Mouse (Mus musculus) liver, embryonic 16.5 days (tissue): ENCODE results near the gene Setdb2. TPM values are rescaled to one million over a fixed set of nuclear protein-coding genes. Genes with fewer than 3 reads are reported as not detected.
A peak's percentile ranks its signal among the peaks of the same experiment; 100 is the strongest.
"Not testable (repeated sequence)": the region's sequence is repeated elsewhere in the genome, so short reads cannot be mapped to it uniquely, and the experiment has no call there.

ENCODE experiments used
- ATAC-seq: fragments of 200-750 bp; cut with Nextera tagmentation; 2 replicates; pipeline ENCODE4 v1.8.0; 2017; ENCODE audit warnings: low read depth, mild to moderate bottlenecking, moderate number of reproducible peaks, moderate library complexity
- H3K27ac ChIP-seq: fragments of 300-500 bp; sonication (generic); 2 replicates; pipeline ENCODE4 v1.5.1; 2014; ENCODE audit warnings: mild to moderate bottlenecking, low read length
- H3K27me3 ChIP-seq: fragments of 300-500 bp; sonication (generic); 2 replicates; pipeline ENCODE4 v1.6.1; 2014; ENCODE audit warnings: low read depth, low read length, mixed read lengths; ENCODE audit not compliant: control insufficient read depth, insufficient read depth
- H3K36me3 ChIP-seq: fragments of 300-500 bp; sonication (generic); 2 replicates; pipeline ENCODE4 v1.6.1; 2014; ENCODE audit warnings: mild to moderate bottlenecking; ENCODE audit not compliant: control insufficient read depth, insufficient read depth
- H3K4me1 ChIP-seq: fragments of 300-500 bp; sonication (generic); 2 replicates; pipeline ENCODE4 v1.6.1; 2014; ENCODE audit warnings: low read depth, low read length, mixed read lengths; ENCODE audit not compliant: control insufficient read depth
- H3K4me2 ChIP-seq: fragments of 300-500 bp; sonication (generic); 2 replicates; pipeline ENCODE4 v1.6.1; 2014; ENCODE audit warnings: low read depth, low read length, mixed read lengths
- H3K4me3 ChIP-seq: fragments of 300-500 bp; sonication (generic); 2 replicates; pipeline ENCODE4 v1.5.1; 2014; ENCODE audit warnings: low read depth, mild to moderate bottlenecking, low read length
- H3K9ac ChIP-seq: fragments of 300-500 bp; sonication (generic); 2 replicates; pipeline ENCODE4 v1.6.1; 2014; ENCODE audit warnings: low read depth, low read length
- H3K9me3 ChIP-seq: fragments of 300-500 bp; sonication (generic); replicated peaks from 2 replicates; pipeline ENCODE4 v1.6.1; 2016; ENCODE audit warnings: low read length; ENCODE audit not compliant: control insufficient read depth
- WGBS: fragments of 180-500 bp; shearing (Covaris S2); extraction: QIAGEN DNeasy Blood & Tissue Kit; methylation state at CpG from one replicate; pipeline ENCODE4 v1.1.7; 2014; ENCODE audit not compliant: insufficient replicate concordance; 5-methylcytosine and 5-hydroxymethylcytosine counted together
- polyA plus RNA-seq: library from polyadenylated mRNA; unstranded; fragments of >200 nt; fragmentation: Nextera tagmentation; extraction: Ambion mirVana; gene quantifications from 2 replicates; pipeline ENCODE4 v1.2.1, GENCODE M21; 2015

Setdb2 gene
- polyA plus RNA-seq, 1 experiment from 2014 or later: 6.6 TPM

DNA sequence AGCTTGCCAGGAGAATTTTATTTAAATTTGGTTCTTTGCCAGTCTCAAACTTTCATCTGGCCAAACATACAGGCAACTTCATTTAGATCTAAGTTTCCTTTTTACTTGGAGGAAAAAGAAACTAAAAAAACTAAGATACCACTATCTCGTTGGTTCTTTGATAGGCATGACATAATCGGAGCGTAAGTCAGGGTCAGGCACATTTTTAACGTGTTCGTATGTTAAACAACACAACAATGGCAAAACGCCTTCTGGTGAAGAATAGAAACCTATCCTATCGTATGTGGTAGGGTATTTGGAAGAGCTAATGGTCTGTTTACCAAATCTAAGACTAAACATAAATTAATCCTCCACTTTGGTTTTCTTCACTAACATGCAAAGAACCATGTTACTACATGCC lies 645 bp downstream of the Setdb2 start:
- no peak for ATAC-seq
- 2% methylated on average over 7 of the region's 7 CpGs for WGBS
- peak overlapping the region; percentile 88 for H3K27ac ChIP-seq

DNA sequence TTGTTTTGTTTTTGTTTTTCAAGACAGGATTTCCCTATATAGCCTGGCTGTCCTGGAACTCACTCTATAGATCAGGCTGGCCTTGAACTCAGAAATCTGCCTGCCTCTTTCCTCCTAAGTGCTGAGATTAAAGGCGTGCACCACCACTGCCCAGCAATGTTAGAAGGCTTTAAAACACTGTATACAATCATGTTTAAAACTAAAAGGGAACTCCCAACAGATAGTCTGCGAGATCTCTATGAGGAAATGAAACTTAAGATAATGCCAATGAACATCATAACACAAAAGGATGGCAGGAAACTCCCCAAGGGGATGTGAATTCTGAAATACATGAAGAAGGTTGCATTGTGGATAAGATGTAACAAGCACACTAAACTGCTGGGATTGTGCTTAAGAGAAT lies 2.2 kb downstream of the Setdb2 start:
- Histone ChIP-seq H3K27me3 (no peaks in the 10 kb centered on the region), H3K4me3 (no peak overlapping the region), H3K4me1 (peaks cover 12% of the 10 kb centered on the region), H3K4me2 (no peak overlapping the region), H3K9ac (no peak overlapping the region), H3K9me3 (no peaks in the 10 kb centered on the region), H3K27ac (no peak overlapping the region), H3K36me3 (no peaks in the 10 kb centered on the region)
- 46% methylated on average over 2 of the region's 2 CpGs for WGBS
- no peak for ATAC-seq

More for the DNA sequence above, 645 bp downstream of the Setdb2 start:
- Histone ChIP-seq H3K9ac (peak overlapping the region; percentile 94), H3K27me3 (no peaks in the 10 kb centered on the region), H3K4me3 (peak overlapping the region; percentile 79), H3K4me1 (peaks cover 8% of the 10 kb centered on the region), H3K36me3 (no peaks in the 10 kb centered on the region), H3K4me2 (peak overlapping the region; percentile 81), H3K9me3 (no peaks in the 10 kb centered on the region)

DNA sequence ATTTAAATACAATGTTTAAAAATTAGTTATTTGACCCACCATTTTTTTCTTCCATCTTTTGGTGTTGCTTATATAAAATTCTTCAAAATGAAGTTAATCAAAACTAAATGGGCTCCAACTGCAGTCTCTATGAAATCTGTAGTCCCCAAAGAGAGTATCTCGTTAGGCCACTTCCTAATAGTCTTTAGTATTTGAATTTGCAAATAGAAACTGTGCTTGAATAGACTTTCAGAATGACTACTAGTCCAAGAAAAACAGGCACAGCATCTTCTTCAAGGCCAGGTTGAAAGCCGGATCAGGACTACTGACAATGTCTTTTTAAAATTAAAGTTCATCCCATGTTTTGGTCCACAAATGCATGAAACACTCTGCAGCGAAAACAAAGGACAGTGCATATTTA lies 3.3 kb downstream of the Setdb2 start:
- Histone ChIP-seq H3K9ac (no peak overlapping the region), H3K36me3 (no peaks in the 10 kb centered on the region), H3K4me2 (no peak overlapping the region), H3K4me1 (peaks cover 12% of the 10 kb centered on the region), H3K27me3 (no peaks in the 10 kb centered on the region), H3K9me3 (no peaks in the 10 kb centered on the region), H3K27ac (no peak overlapping the region), H3K4me3 (no peak overlapping the region)
- ATAC-seq: no peak
- 82% methylated on average over 3 of the region's 3 CpGs for WGBS

DNA sequence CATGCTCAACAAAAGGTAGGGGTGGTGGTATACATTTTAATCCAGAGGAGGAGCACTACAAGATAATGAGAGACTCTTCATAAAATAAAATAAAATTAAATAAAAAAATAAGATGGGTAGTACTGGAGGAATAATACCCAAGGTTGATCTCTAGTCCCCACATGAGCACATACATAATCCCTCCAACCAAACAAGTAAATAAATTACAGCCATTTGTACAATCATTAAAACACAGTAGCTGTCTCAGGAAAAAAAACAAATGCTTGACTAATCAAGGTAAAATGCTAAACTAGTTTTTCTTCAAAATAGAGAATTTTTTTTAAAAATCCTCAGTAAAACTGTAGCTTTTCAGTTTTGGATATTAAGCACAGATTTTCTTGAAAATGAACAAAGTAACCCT lies 5.5 kb downstream of the Setdb2 start:
- ATAC-seq: no peak
- Histone ChIP-seq H3K9ac (no peak overlapping the region), H3K4me1 (peaks cover 10% of the 10 kb centered on the region)

DNA sequence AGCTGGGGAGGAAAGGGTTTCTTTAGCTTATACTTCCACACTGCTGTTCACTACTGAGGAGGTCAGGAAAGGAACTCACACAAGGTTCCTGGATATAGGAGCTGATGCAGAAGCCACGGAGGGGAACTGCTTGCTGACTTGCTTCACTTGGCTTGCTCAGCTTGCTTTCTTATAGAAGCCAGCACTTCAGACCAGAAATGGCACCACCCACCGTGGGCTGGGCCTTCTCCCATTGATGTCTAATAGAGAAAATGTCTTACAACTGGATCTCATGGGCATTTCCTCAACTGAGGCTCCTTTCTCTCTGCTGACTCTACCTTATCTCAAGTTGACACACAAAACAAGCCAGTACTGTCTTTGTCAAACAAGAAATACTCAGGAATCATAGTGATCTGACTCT lies 6.8 kb downstream of the Setdb2 start:
- Histone ChIP-seq H3K27me3 (no peaks in the 10 kb centered on the region), H3K4me3 (no peak overlapping the region), H3K9me3 (no peaks in the 10 kb centered on the region), H3K36me3 (no peaks in the 10 kb centered on the region), H3K4me1 (peaks cover 4% of the 10 kb centered on the region), H3K9ac (no peak overlapping the region), H3K4me2 (no peak overlapping the region), H3K27ac (no peak overlapping the region)
- WGBS: 46% methylated on average over 2 of the region's 2 CpGs
- ATAC-seq: no peak

More for the DNA sequence above, 5.5 kb downstream of the Setdb2 start:
- no peak overlapping the region for H3K4me2 ChIP-seq
- no peaks in the 10 kb centered on the region for H3K27me3 ChIP-seq
- no peak overlapping the region for H3K4me3 ChIP-seq
- no peaks in the 10 kb centered on the region for H3K9me3 ChIP-seq
- no peaks in the 10 kb centered on the region for H3K36me3 ChIP-seq
- H3K27ac ChIP-seq: no peak overlapping the region

DNA sequence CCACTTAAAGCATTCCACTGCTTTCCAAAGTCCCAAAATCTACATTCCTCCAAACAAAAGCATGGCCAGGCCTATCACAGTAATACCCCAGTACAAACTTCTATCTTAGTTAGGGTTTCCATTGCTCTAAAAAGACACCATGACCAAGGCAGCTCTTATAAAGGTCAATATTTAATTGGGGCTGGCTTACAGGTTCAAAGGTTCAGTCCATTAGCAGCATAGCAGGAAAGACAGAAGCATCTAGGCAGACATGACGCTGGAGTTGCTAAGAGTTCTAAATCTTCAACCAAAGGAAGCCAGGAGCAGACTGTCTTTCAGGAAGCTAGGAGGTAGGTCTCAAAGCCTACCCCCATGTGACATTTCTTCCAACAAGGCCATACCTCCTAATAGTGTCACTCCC lies 10.1 kb downstream of the Setdb2 start:
- 76% methylated on average over 1 of the region's 1 CpGs for WGBS

DNA sequence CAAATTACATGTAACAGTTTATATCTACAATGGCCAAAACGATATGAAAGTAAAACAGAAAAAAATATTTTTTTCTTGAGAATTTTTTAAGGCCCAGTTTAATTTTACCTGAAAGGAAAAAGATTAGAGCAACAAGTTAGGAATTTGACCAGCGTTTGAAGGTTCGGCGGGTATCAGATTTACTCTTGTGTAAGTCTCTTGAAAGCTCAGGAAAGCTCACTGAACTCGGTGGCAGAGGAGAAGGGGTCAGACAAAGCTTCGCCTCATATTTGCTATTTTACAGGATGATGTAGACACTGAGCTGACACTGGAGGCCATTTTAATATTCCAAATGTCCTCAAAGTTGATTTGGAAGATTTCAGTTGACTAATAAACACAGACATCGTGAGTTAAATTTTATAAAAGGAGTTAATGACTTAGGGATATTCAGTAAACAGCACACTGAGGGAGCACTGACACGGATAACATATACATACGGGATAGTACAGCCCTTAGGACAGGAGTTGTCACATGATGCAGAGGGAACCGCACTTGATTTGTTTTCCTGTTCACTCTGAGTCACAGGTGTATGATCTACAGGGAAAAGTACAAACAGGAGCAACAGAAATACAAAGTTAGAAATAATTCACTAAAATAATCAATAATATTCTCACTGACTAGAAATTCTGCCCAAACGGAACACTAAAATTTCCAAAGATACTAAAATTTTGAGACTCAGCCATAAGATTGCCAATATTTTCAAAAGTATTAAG lies 17.6 kb downstream of the Setdb2 start:
- no peak overlapping the region for H3K4me3 ChIP-seq
- no peaks in the 10 kb centered on the region; the same call in 1 of the 2 replicates for H3K36me3 ChIP-seq
- no peaks in the 10 kb centered on the region for H3K27me3 ChIP-seq
- H3K4me1 ChIP-seq: no peaks in the 10 kb centered on the region
- no peak overlapping the region for H3K9ac ChIP-seq
- no peak overlapping the region for H3K4me2 ChIP-seq
- ATAC-seq: peak; percentile 37; the same call in 1 of the 2 replicates
- no peak overlapping the region for H3K27ac ChIP-seq
- WGBS: 75% methylated on average over 11 of the region's 11 CpGs
- no peaks in the 10 kb centered on the region for H3K9me3 ChIP-seq

More for the DNA sequence above, 10.1 kb downstream of the Setdb2 start:
- Histone ChIP-seq H3K27ac (no peak overlapping the region), H3K36me3 (no peaks in the 10 kb centered on the region), H3K4me1 (peaks cover 4% of the 10 kb centered on the region), H3K9ac (no peak overlapping the region), H3K4me2 (no peak overlapping the region), H3K4me3 (no peak overlapping the region), H3K9me3 (no peaks in the 10 kb centered on the region), H3K27me3 (no peaks in the 10 kb centered on the region)
- ATAC-seq: no peak

DNA sequence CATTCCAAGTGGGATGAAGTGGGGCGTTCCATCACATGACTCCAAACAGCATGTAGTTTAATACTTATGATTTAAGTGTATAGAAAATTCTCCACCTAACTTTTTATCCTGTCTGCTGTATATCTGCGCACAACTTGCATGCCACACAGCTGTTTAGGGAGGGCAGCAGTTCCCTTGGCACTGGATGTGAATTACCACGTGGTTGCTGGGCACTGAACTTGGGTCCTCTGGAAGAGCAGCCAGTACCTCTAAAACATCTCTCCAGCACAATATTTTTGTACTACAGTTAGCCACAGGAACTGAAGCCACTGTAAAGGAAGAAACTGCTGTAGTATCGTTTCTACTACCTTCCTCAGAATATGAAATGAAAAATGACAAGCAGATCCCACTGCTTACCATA lies 22.5 kb downstream of the Setdb2 start:
- Histone ChIP-seq H3K27ac (no peak overlapping the region), H3K4me3 (no peak overlapping the region), H3K9ac (no peak overlapping the region), H3K27me3 (no peaks in the 10 kb centered on the region), H3K4me2 (no peak overlapping the region), H3K36me3 (peaks cover 4% of the 10 kb centered on the region), H3K4me1 (no peaks in the 10 kb centered on the region), H3K9me3 (no peaks in the 10 kb centered on the region)
- ATAC-seq: no peak
- 74% methylated on average over 4 of the region's 4 CpGs for WGBS

DNA sequence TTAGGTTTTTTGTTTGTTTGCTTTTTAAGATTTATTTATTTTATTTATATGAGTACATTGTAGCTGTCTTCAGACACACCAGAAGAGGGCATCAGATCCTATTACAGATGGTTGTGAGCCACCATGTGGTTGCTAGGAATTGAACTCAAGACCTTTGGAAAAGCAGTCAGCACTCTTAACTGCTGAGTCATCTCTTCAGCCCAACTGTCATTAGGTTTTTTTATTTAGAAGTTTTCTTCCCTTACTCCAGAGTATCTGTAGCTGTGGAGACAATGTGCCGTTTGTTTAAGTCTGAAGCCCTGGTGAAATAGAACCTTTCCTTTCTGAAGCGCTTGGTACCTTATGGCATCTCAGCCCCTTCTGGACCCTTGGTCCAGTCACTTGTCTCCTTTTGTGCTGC lies 25.7 kb downstream of the Setdb2 start:
- not testable (repeated sequence) for H3K36me3 ChIP-seq, H3K27me3 ChIP-seq, H3K9ac ChIP-seq, H3K4me1 ChIP-seq, H3K4me3 ChIP-seq, H3K4me2 ChIP-seq, ATAC-seq, H3K27ac ChIP-seq, H3K9me3 ChIP-seq
- 92% methylated on average over 2 of the region's 2 CpGs for WGBS
